Mouse (Mus musculus): Measurements from ENCODE around the gene Gbf1.

- TF ChIP-seq CTCF (IDR thresholded peaks at IDR 0.05; ENCODE audit: borderline replicate concordance, insufficient read depth, low read length) (no peak), POLR2A (IDR thresholded peaks at IDR 0.05; ENCODE audit: low read depth, low read length) (no peak)
Observed at GRCm38 (mm10) chr19:46307781-46308180, 155.5 kb downstream of the Gbf1 start.
